Mouse (Mus musculus): ENCODE measurements around the gene Akap1.

GRCm38 (mm10) chr11:88856383-88856782, 8.0 kb downstream of the Akap1 start:
- TF ChIP-seq CTCF (IDR thresholded peaks at IDR 0.05; ENCODE audit: low read depth) (no peak), EP300 (IDR thresholded peaks at IDR 0.05; ENCODE audit: low read depth) (no peak)
